Mouse (Mus musculus) intestine, embryonic 14.5 days (tissue): ENCODE results near the gene Tlx2. TPM values are rescaled to one million over a fixed set of nuclear protein-coding genes. Genes with fewer than 3 reads are reported as not detected.

Experiments
- ATAC-seq: fragments of 200-750 bp; cut with Nextera tagmentation; replicated peaks from 2 replicates; pipeline ENCODE4 v1.8.0; 2017; ENCODE audit warnings: low read depth, moderate number of reproducible peaks, moderate TSS enrichment, moderate library complexity; ENCODE audit not compliant: low FRiP score, low TSS enrichment
- DNase-seq: peaks from one replicate; pipeline ENCODE4 v3.0.0-alpha.2; 2018; ENCODE audit warnings: low spot score
- H3K27ac ChIP-seq: fragments of 300-500 bp; sonication (generic); 2 replicates; pipeline ENCODE4 v1.5.1; 2014; ENCODE audit warnings: low read depth, mild to moderate bottlenecking, control low read depth
- H3K27me3 ChIP-seq: fragments of 300-500 bp; sonication (generic); replicated peaks from 2 replicates; pipeline ENCODE4 v1.6.1; 2014; ENCODE audit warnings: low read length, control low read depth; ENCODE audit not compliant: control insufficient read depth, insufficient read depth
- H3K36me3 ChIP-seq: fragments of 300-500 bp; sonication (generic); 2 replicates; pipeline ENCODE4 v1.6.1; 2014; ENCODE audit warnings: low read length, control low read depth; ENCODE audit not compliant: control insufficient read depth, insufficient read depth
- H3K4me1 ChIP-seq: fragments of 300-500 bp; sonication (generic); replicated peaks from 2 replicates; pipeline ENCODE4 v1.6.1; 2014; ENCODE audit warnings: low read length, control low read depth, mixed read lengths; ENCODE audit not compliant: control insufficient read depth, insufficient read depth
- H3K4me2 ChIP-seq: fragments of 300-500 bp; sonication (generic); 2 replicates; pipeline ENCODE4 v1.6.1; 2014; ENCODE audit warnings: low read length
- H3K4me3 ChIP-seq: fragments of 300-500 bp; sonication (generic); 2 replicates; pipeline ENCODE4 v1.5.1; 2014; ENCODE audit warnings: low read depth, low read length, control low read depth, mixed read lengths
- H3K9ac ChIP-seq: fragments of 300-500 bp; sonication (generic); 2 replicates; pipeline ENCODE4 v1.6.1; 2014; ENCODE audit warnings: mild to moderate bottlenecking, low read length
- H3K9me3 ChIP-seq: fragments of 300-500 bp; sonication (generic); 2 replicates; pipeline ENCODE4 v1.6.1; 2016; ENCODE audit warnings: low read length, control low read depth; ENCODE audit not compliant: control insufficient read depth
- WGBS: fragments of 180-500 bp; shearing (Covaris S2); extraction: QIAGEN DNeasy Blood & Tissue Kit; methylation state at CpG from one replicate; pipeline ENCODE4 v1.1.7; 2014; 5-methylcytosine and 5-hydroxymethylcytosine counted together
- polyA plus RNA-seq: library from polyadenylated mRNA; unstranded; fragments of >200 nt; fragmentation: Nextera tagmentation; extraction: Ambion mirVana; gene quantifications from 2 replicates; pipeline ENCODE4 v1.2.1, GENCODE M21; 2014

Gene Tlx2
- polyA plus RNA-seq, result 36.4 and 43.1 TPM in 2 replicates

- ATAC-seq, result no peak
- Histone ChIP-seq H3K9me3 (no peaks in the 10 kb centered on the region), H3K4me3 (peak within 1 kb of the TSS; percentile 24), H3K27me3 (peaks cover 98% of the 10 kb centered on the region), H3K4me2 (no peak within 1 kb of the TSS), H3K9ac (peak within 1 kb of the TSS; percentile 15), H3K4me1 (no peaks in the 10 kb centered on the region; the same call in none of the 2 replicates), H3K36me3 (no peaks in the 10 kb centered on the region), H3K27ac (peak within 1 kb of the TSS; percentile 34; the same call in 1 of the 2 replicates)
- WGBS, result 0% methylated on average over 10 of the region's 10 CpGs
- DNase-seq, result no peak
Observed at GRCm38 (mm10) chr6:83070247-83070310, at the start of gene Tlx2. TSS of gene Tlx2 (minus strand) at chr6:83070293.

GRCm38 (mm10) chr6:83119734-83120051 is 49.6 kb upstream of the Tlx2 start:
- Histone ChIP-seq H3K27ac (peak overlapping the region; percentile 38; the same call in 1 of the 2 replicates), H3K27me3 (no peaks in the 10 kb centered on the region), H3K4me2 (no peak overlapping the region; the same call in 1 of the 2 replicates), H3K9me3 (no peaks in the 10 kb centered on the region), H3K4me3 (peak overlapping the region; percentile 82; the same call in 1 of the 2 replicates), H3K9ac (no peak overlapping the region), H3K4me1 (peaks cover 40% of the 10 kb centered on the region), H3K36me3 (peaks cover 31% of the 10 kb centered on the region)
- ATAC-seq (no peak), DNase-seq (no peak)
- 81% methylated on average over 7 of the region's 7 CpGs for WGBS

GRCm38 (mm10) chr6:83118825-83119733 is 49.0 kb upstream of the Tlx2 start:
- peaks cover 31% of the 10 kb centered on the region for H3K36me3 ChIP-seq
- no peaks in the 10 kb centered on the region for H3K9me3 ChIP-seq
- 82% methylated on average over 14 of the region's 14 CpGs for WGBS
- H3K4me1 ChIP-seq, result peaks cover 39% of the 10 kb centered on the region
- DNase-seq, result no peak
- H3K4me3 ChIP-seq, result no peak overlapping the region
- no peaks in the 10 kb centered on the region for H3K27me3 ChIP-seq
- H3K4me2 ChIP-seq, result no peak overlapping the region
- H3K27ac ChIP-seq, result no peak overlapping the region
- ATAC-seq, result no peak
- no peak overlapping the region for H3K9ac ChIP-seq

GRCm38 (mm10) chr6:83118369-83118768 is 48.3 kb upstream of the Tlx2 start:
- H3K27ac ChIP-seq, result no peak overlapping the region
- H3K4me2 ChIP-seq, result no peak overlapping the region
- peaks cover 35% of the 10 kb centered on the region for H3K4me1 ChIP-seq
- no peak for ATAC-seq
- H3K4me3 ChIP-seq, result no peak overlapping the region
- H3K9ac ChIP-seq, result no peak overlapping the region
- no peaks in the 10 kb centered on the region for H3K27me3 ChIP-seq
- DNase-seq, result no peak
- 78% methylated on average over 11 of the region's 11 CpGs for WGBS
- no peaks in the 10 kb centered on the region for H3K9me3 ChIP-seq
- H3K36me3 ChIP-seq, result peaks cover 31% of the 10 kb centered on the region

- Histone ChIP-seq H3K4me2 (no peak overlapping the region), H3K27me3 (no peaks in the 10 kb centered on the region), H3K36me3 (peaks cover 31% of the 10 kb centered on the region), H3K4me3 (no peak overlapping the region), H3K9ac (no peak overlapping the region), H3K4me1 (peaks cover 30% of the 10 kb centered on the region), H3K27ac (no peak overlapping the region), H3K9me3 (no peaks in the 10 kb centered on the region)
- ATAC-seq, result no peak
- WGBS, result 89% methylated on average over 13 of the region's 13 CpGs
- DNase-seq, result no peak
Observed at GRCm38 (mm10) chr6:83117616-83118015, 47.5 kb upstream of the Tlx2 start.

GRCm38 (mm10) chr6:83117165-83117438 is 47.0 kb upstream of the Tlx2 start:
- Histone ChIP-seq H3K4me3 (no peak overlapping the region), H3K27ac (no peak overlapping the region), H3K27me3 (no peaks in the 10 kb centered on the region), H3K4me1 (peaks cover 25% of the 10 kb centered on the region), H3K36me3 (peaks cover 31% of the 10 kb centered on the region), H3K9ac (no peak overlapping the region), H3K9me3 (no peaks in the 10 kb centered on the region), H3K4me2 (no peak overlapping the region)
- DNase-seq (no peak), ATAC-seq (no peak)
- WGBS, result 87% methylated on average over 4 of the region's 4 CpGs

GRCm38 (mm10) chr6:83116373-83117164 is 46.5 kb upstream of the Tlx2 start:
- Histone ChIP-seq H3K27ac (no peak overlapping the region), H3K36me3 (peaks cover 32% of the 10 kb centered on the region), H3K27me3 (no peaks in the 10 kb centered on the region), H3K9ac (peak overlapping the region; percentile 80), H3K4me3 (peak overlapping the region; percentile 79), H3K4me1 (peaks cover 25% of the 10 kb centered on the region), H3K4me2 (peak overlapping the region; percentile 95), H3K9me3 (no peaks in the 10 kb centered on the region)
- ATAC-seq, result no peak
- 76% methylated on average over 11 of the region's 11 CpGs for WGBS
- DNase-seq, result no peak

- Histone ChIP-seq H3K27ac (peak overlapping the region; percentile 76), H3K4me2 (peak overlapping the region; percentile 95), H3K36me3 (peaks cover 39% of the 10 kb centered on the region), H3K4me1 (peaks cover 25% of the 10 kb centered on the region), H3K9me3 (no peaks in the 10 kb centered on the region), H3K27me3 (no peaks in the 10 kb centered on the region), H3K9ac (peak overlapping the region; percentile 80), H3K4me3 (peak overlapping the region; percentile 79)
- ATAC-seq (no peak; the same call in 1 of the 2 replicates), DNase-seq (peak; percentile 70)
- WGBS, result 2% methylated on average over 45 of the region's 48 CpGs
Observed at GRCm38 (mm10) chr6:83115682-83116372, 45.7 kb upstream of the Tlx2 start.
